Mouse (Mus musculus) lung, embryonic 16.5 days (tissue): ENCODE data around the gene Tubb2a. TPM values are rescaled to one million over a fixed set of nuclear protein-coding genes. Genes with fewer than 3 reads are reported as not detected.

Experiments used
- ATAC-seq: fragments of 200-750 bp; cut with Nextera tagmentation; 2 replicates; pipeline ENCODE4 v1.8.0; 2017; ENCODE audit warnings: low read depth, mild to moderate bottlenecking, moderate library complexity
- H3K27ac ChIP-seq: fragments of 300-500 bp; sonication (generic); 2 replicates; pipeline ENCODE4 v1.5.1; 2014; ENCODE audit warnings: mild to moderate bottlenecking, control low read depth, low read length
- H3K27me3 ChIP-seq: fragments of 300-500 bp; sonication (generic); 2 replicates; pipeline ENCODE4 v1.6.1; 2014; ENCODE audit warnings: low read depth, low read length, mixed read lengths; ENCODE audit not compliant: control insufficient read depth, insufficient read depth
- H3K36me3 ChIP-seq: fragments of 300-500 bp; sonication (generic); 2 replicates; pipeline ENCODE4 v1.6.1; 2014; ENCODE audit warnings: low read length; ENCODE audit not compliant: control insufficient read depth, insufficient read depth
- H3K4me1 ChIP-seq: fragments of 300-500 bp; sonication (generic); replicated peaks from 2 replicates; pipeline ENCODE4 v1.6.1; 2014; ENCODE audit warnings: low read length, mixed read lengths; ENCODE audit not compliant: control insufficient read depth, insufficient read depth
- H3K4me2 ChIP-seq: fragments of 300-500 bp; sonication (generic); 2 replicates; pipeline ENCODE4 v1.6.1; 2014; ENCODE audit warnings: low read depth, low read length, control low read depth
- H3K4me3 ChIP-seq: fragments of 300-500 bp; sonication (generic); 2 replicates; pipeline ENCODE4 v1.5.1; 2014; ENCODE audit warnings: mild to moderate bottlenecking, low read length, control low read depth
- H3K9ac ChIP-seq: fragments of 300-500 bp; sonication (generic); 2 replicates; pipeline ENCODE4 v1.6.1; 2014; ENCODE audit warnings: low read length, control low read depth
- H3K9me3 ChIP-seq: fragments of 300-500 bp; sonication (generic); 2 replicates; pipeline ENCODE4 v1.6.1; 2016; ENCODE audit warnings: low read length; ENCODE audit not compliant: control insufficient read depth
- WGBS: fragments of 180-500 bp; shearing (Covaris S2); extraction: QIAGEN DNeasy Blood & Tissue Kit; methylation state at CpG from one replicate; pipeline ENCODE4 v1.1.7; 2014; 5-methylcytosine and 5-hydroxymethylcytosine counted together
- polyA plus RNA-seq: library from polyadenylated mRNA; unstranded; fragments of >200 nt; fragmentation: Nextera tagmentation; extraction: Ambion mirVana; gene quantifications from 2 replicates; pipeline ENCODE4 v1.2.1, GENCODE M21; 2015

Tubb2a gene
- polyA plus RNA-seq, result 185 and 193 TPM in 2 replicates

- H3K9ac ChIP-seq, result peak within 1 kb of the TSS; percentile 85
- under 1% methylated on average over 45 of the region's 45 CpGs for WGBS
- H3K9me3 ChIP-seq, result no peaks in the 10 kb centered on the region
- H3K4me2 ChIP-seq, result peak within 1 kb of the TSS; percentile 74
- H3K27me3 ChIP-seq, result no peaks in the 10 kb centered on the region
- H3K4me1 ChIP-seq, result peaks cover 14% of the 10 kb centered on the region
- peak; percentile 90 for ATAC-seq
- H3K4me3 ChIP-seq, result peak within 1 kb of the TSS; percentile 75
- H3K27ac ChIP-seq, result peak within 1 kb of the TSS; percentile 41
- H3K36me3 ChIP-seq, result peaks cover 2% of the 10 kb centered on the region
These were observed at the start of gene Tubb2a for GRCm38 (mm10) chr13:34077492-34078271. Tubb2a (minus strand) TSS chr13:34078007.

- WGBS, result 63% methylated on average over 4 of the region's 4 CpGs
- H3K4me1 ChIP-seq, result peaks cover 10% of the 10 kb centered on the region; the same call in 1 of the 2 replicates
- no peak overlapping the region for H3K4me3 ChIP-seq
- H3K4me2 ChIP-seq, result no peak overlapping the region
- H3K9ac ChIP-seq, result no peak overlapping the region
- H3K36me3 ChIP-seq, result no peaks in the 10 kb centered on the region
- H3K27me3 ChIP-seq, result no peaks in the 10 kb centered on the region
- no peaks in the 10 kb centered on the region for H3K9me3 ChIP-seq
- no peak for ATAC-seq
- no peak overlapping the region for H3K27ac ChIP-seq
These were observed 47.9 kb upstream of the Tubb2a start for GRCm38 (mm10) chr13:34125711-34126110.

GRCm38 (mm10) chr13:34120536-34120935 lies 42.7 kb upstream of the Tubb2a start:
- WGBS, result 93% methylated on average over 2 of the region's 2 CpGs
- no peak overlapping the region for H3K9ac ChIP-seq
- H3K9me3 ChIP-seq, result no peaks in the 10 kb centered on the region
- H3K4me3 ChIP-seq, result no peak overlapping the region
- no peaks in the 10 kb centered on the region for H3K27me3 ChIP-seq
- H3K4me2 ChIP-seq, result no peak overlapping the region
- ATAC-seq, result no peak
- H3K4me1 ChIP-seq, result 0 out of 2 replicates have a peak, but pooled peaks cover under 1% of the 10 kb centered on the region
- no peaks in the 10 kb centered on the region for H3K36me3 ChIP-seq
- H3K27ac ChIP-seq, result no peak overlapping the region

- no peak for ATAC-seq
- WGBS, result 26% methylated on average over 4 of the region's 4 CpGs
These were observed 41.6 kb upstream of the Tubb2a start for GRCm38 (mm10) chr13:34119406-34119805.

GRCm38 (mm10) chr13:34118816-34119215 lies 41.0 kb upstream of the Tubb2a start:
- no peaks in the 10 kb centered on the region for H3K4me1 ChIP-seq
- H3K27ac ChIP-seq, result no peak overlapping the region
- H3K4me3 ChIP-seq, result no peak overlapping the region
- H3K4me2 ChIP-seq, result no peak overlapping the region
- 68% methylated on average over 4 of the region's 4 CpGs for WGBS
- H3K36me3 ChIP-seq, result no peaks in the 10 kb centered on the region
- no peak for ATAC-seq
- no peaks in the 10 kb centered on the region for H3K27me3 ChIP-seq
- H3K9me3 ChIP-seq, result no peaks in the 10 kb centered on the region
- no peak overlapping the region for H3K9ac ChIP-seq

More at GRCm38 (mm10) chr13:34119406-34119805, 41.6 kb upstream of the Tubb2a start:
- Histone ChIP-seq H3K27ac (no peak overlapping the region), H3K9me3 (no peaks in the 10 kb centered on the region), H3K4me2 (no peak overlapping the region), H3K4me1 (no peaks in the 10 kb centered on the region), H3K36me3 (no peaks in the 10 kb centered on the region), H3K27me3 (no peaks in the 10 kb centered on the region), H3K4me3 (no peak overlapping the region), H3K9ac (no peak overlapping the region)

- no peak overlapping the region for H3K4me2 ChIP-seq
- H3K9me3 ChIP-seq, result no peaks in the 10 kb centered on the region
- 63% methylated on average over 6 of the region's 6 CpGs for WGBS
- H3K9ac ChIP-seq, result no peak overlapping the region
- H3K4me3 ChIP-seq, result no peak overlapping the region
- H3K27ac ChIP-seq, result no peak overlapping the region
- no peaks in the 10 kb centered on the region for H3K27me3 ChIP-seq
- H3K4me1 ChIP-seq, result no peaks in the 10 kb centered on the region
- no peak for ATAC-seq
- H3K36me3 ChIP-seq, result no peaks in the 10 kb centered on the region
These were observed 38.7 kb upstream of the Tubb2a start for GRCm38 (mm10) chr13:34116508-34116907.

- H3K4me1 ChIP-seq, result no peaks in the 10 kb centered on the region
- H3K27me3 ChIP-seq, result no peaks in the 10 kb centered on the region
- no peak overlapping the region for H3K9ac ChIP-seq
- ATAC-seq, result no peak
- no peaks in the 10 kb centered on the region for H3K36me3 ChIP-seq
- no peak overlapping the region for H3K4me3 ChIP-seq
- WGBS, result 82% methylated on average over 4 of the region's 4 CpGs
- no peaks in the 10 kb centered on the region for H3K9me3 ChIP-seq
- H3K27ac ChIP-seq, result no peak overlapping the region
- H3K4me2 ChIP-seq, result no peak overlapping the region
These were observed 36.8 kb upstream of the Tubb2a start for GRCm38 (mm10) chr13:34114654-34115053.

GRCm38 (mm10) chr13:34113086-34113485 lies 35.3 kb upstream of the Tubb2a start:
- H3K9me3 ChIP-seq, result no peaks in the 10 kb centered on the region
- H3K27me3 ChIP-seq, result no peaks in the 10 kb centered on the region
- no peak for ATAC-seq
- 82% methylated on average over 3 of the region's 3 CpGs for WGBS
- no peaks in the 10 kb centered on the region for H3K36me3 ChIP-seq
- no peak overlapping the region for H3K4me3 ChIP-seq
- H3K4me2 ChIP-seq, result no peak overlapping the region
- no peak overlapping the region for H3K9ac ChIP-seq
- H3K4me1 ChIP-seq, result no peaks in the 10 kb centered on the region
- H3K27ac ChIP-seq, result no peak overlapping the region

GRCm38 (mm10) chr13:34112369-34113081 lies 34.7 kb upstream of the Tubb2a start:
- Histone ChIP-seq H3K27me3 (no peaks in the 10 kb centered on the region), H3K4me3 (no peak overlapping the region), H3K36me3 (no peaks in the 10 kb centered on the region), H3K9me3 (no peaks in the 10 kb centered on the region), H3K4me1 (no peaks in the 10 kb centered on the region), H3K27ac (no peak overlapping the region), H3K9ac (no peak overlapping the region), H3K4me2 (no peak overlapping the region)
- ATAC-seq, result no peak
- WGBS, result 80% methylated on average over 5 of the region's 5 CpGs
